Comparison of ENCODE assay signal across 26 mouse cellular contexts in genomic region chr13:43938611-43939010, GRCm38 (mm10).
"Had no signal": no experiment of that assay in that cellular context is flagged by ENCODE, and none has a peak within 500 bp of the region (broad histone marks: within the 10 kb centered on the region; RNA-seq: fewer than 3 reads in every experiment).

No protein-coding gene starts in this region.

- H3K36me3 ChIP-seq: heart, embryonic 10.5 days; heart, embryonic 12.5 days; hindbrain, embryonic 10.5 days; hindbrain, embryonic 12.5 days; intestine, embryonic 15.5 days; limb, embryonic 13.5 days; limb, embryonic 15.5 days; liver, embryonic 12.5 days had no signal

- H3K27ac ChIP-seq: gastrocnemius, adult 2 months; heart, embryonic 10.5 days; hindbrain, embryonic 10.5 days; hindbrain, embryonic 12.5 days; hindbrain, embryonic 14.5 days; intestine, embryonic 15.5 days; layer of hippocampus, adult 2 months; limb, embryonic 13.5 days; limb, embryonic 15.5 days; liver, embryonic 12.5 days; liver, embryonic 14.5 days had no signal

- H3K9me3 ChIP-seq: heart, embryonic 10.5 days; heart, embryonic 12.5 days; hindbrain, embryonic 12.5 days; intestine, embryonic 15.5 days; limb, embryonic 13.5 days; limb, embryonic 15.5 days; liver, embryonic 12.5 days had no signal

- H3K9ac ChIP-seq: heart, embryonic 12.5 days; hindbrain, embryonic 12.5 days; hindbrain, embryonic 14.5 days; intestine, embryonic 15.5 days; limb, embryonic 13.5 days; limb, embryonic 15.5 days; liver, embryonic 12.5 days; liver, embryonic 14.5 days had no signal

- H3K4me3 ChIP-seq: gastrocnemius, adult 2 months; heart, embryonic 10.5 days; heart, embryonic 12.5 days; hindbrain, embryonic 10.5 days; hindbrain, embryonic 12.5 days; intestine, embryonic 15.5 days; layer of hippocampus, adult 2 months; limb, embryonic 13.5 days; limb, embryonic 15.5 days; liver, embryonic 12.5 days had no signal

- H3K27me3 ChIP-seq: heart, embryonic 12.5 days; hindbrain, embryonic 12.5 days; intestine, embryonic 15.5 days; limb, embryonic 13.5 days had no signal

- H3K4me2 ChIP-seq: heart, embryonic 12.5 days; hindbrain, embryonic 12.5 days; hindbrain, embryonic 14.5 days; intestine, embryonic 15.5 days; limb, embryonic 13.5 days; limb, embryonic 15.5 days; liver, embryonic 12.5 days had no signal

- H3K4me1 ChIP-seq: heart, embryonic 10.5 days; heart, embryonic 12.5 days; liver, embryonic 12.5 days had no signal

- ATAC-seq: inflammation-experienced regulatory T-cells, adult 6 months; intestine, embryonic 15.5 days; intestine, postnatal 0 days; liver, embryonic 12.5 days had no signal

- DNase-seq: gastrocnemius, adult 2 months; gastrocnemius, postnatal 10 days; gastrocnemius, postnatal 25 days; heart, adult 18-20 months; heart, postnatal 10 days; heart, postnatal 4 days; kidney, adult 18-20 months; kidney, adult 8-10 months; kidney, postnatal 10 days; kidney, postnatal 25 days; kidney, postnatal 4 days; layer of hippocampus, postnatal 36 days; left cerebral cortex, postnatal 4 days had no signal
